Mouse (Mus musculus) forelimb bud, embryonic 11.5 days (tissue): ENCODE measurements at regions not wholly inside any gene's neighbourhood (a gene's known extent, or its start where the extent isn't known, plus 50 kb on each side); places are given as distances from the start of the nearest gene placed in this dataset.

ENCODE experiments used
- DNase-seq: peaks from one replicate; pipeline ENCODE4 v3.0.0-alpha.2; 2012; ENCODE audit warnings: low read depth, low spot score

- peak; percentile 7 for DNase-seq
These were observed 937.2 kb downstream of the Sorcs1 start for GRCm38 (mm10) chr19:49741239-49741638.

- no peak for DNase-seq
These were observed 938.8 kb downstream of the Sorcs1 start for GRCm38 (mm10) chr19:49739483-49740175.

- no peak for DNase-seq
These were observed 980.8 kb downstream of the Sorcs1 start for GRCm38 (mm10) chr19:49697659-49698058.

- DNase-seq: no peak
These were observed 992.7 kb downstream of the Sorcs1 start for GRCm38 (mm10) chr19:49685588-49686281.

- no peak for DNase-seq
These were observed 997.2 kb downstream of the Sorcs1 start for GRCm38 (mm10) chr19:49681204-49681603.

- DNase-seq: no peak
These were observed 998.4 kb downstream of the Sorcs1 start for GRCm38 (mm10) chr19:49680006-49680405.

- DNase-seq: no peak
These were observed 1002.5 kb downstream of the Sorcs1 start for GRCm38 (mm10) chr19:49675931-49676330.

GRCm38 (mm10) chr19:49629963-49630362, 1048.5 kb downstream of the Sorcs1 start:
- DNase-seq: no peak

- no peak for DNase-seq
These were observed 1058.5 kb downstream of the Sorcs1 start for GRCm38 (mm10) chr19:49619920-49620319.

GRCm38 (mm10) chr19:49615071-49615470, 1063.4 kb downstream of the Sorcs1 start:
- no peak for DNase-seq
